Mouse (Mus musculus): ENCODE results near the gene Tmem18.

DNA sequence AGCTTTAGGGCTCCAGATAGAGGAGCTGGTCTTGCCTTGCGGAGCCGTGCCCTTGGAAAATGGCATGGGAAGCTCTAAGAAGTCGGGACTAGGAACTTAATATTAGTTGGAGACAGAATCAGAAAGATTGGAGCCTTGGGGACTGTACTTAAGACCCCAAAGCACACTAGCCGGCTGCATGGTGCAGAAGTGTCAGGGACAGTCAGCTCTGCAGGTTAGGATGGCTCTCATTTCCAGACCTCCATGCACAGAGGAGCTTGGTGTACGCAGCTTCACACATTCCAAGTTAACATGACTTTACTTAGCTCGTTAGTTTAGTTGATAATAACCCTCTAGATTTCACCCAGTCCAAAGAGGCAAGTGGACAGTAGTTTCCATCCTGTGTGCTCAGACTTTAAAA, 637 bp downstream of the Tmem18 start:
- no peak for TF ChIP-seq POLR2A (IDR thresholded peaks at IDR 0.05; ENCODE audit: insufficient read depth, low read length)
- no peak for TF ChIP-seq EP300 (IDR thresholded peaks at IDR 0.05; ENCODE audit: insufficient read depth, low read depth, low read length)

Data from ES-Bruce4 (cell line).